Mouse (Mus musculus) thymus, adult 2 months (tissue): Measurements from ENCODE around the gene Iqgap2. TPM values are rescaled to one million over a fixed set of nuclear protein-coding genes. Genes with fewer than 3 reads are reported as not detected.

Experiments used
- DNase-seq: peaks from one replicate; pipeline ENCODE4 v3.0.0; 2021
- H3K27ac ChIP-seq: fragments of 200-500 bp; 2 replicates; pipeline ENCODE4 v1.5.1; 2012; ENCODE audit warnings: low read length, control low read depth; ENCODE audit not compliant: control insufficient read depth, insufficient read depth
- H3K27me3 ChIP-seq: fragments of 200-500 bp; 2 replicates; pipeline ENCODE4 v1.6.1; 2012; ENCODE audit warnings: mild to moderate bottlenecking, low read length, moderate library complexity, mixed read lengths; ENCODE audit not compliant: control insufficient read depth, insufficient read depth
- H3K36me3 ChIP-seq: fragments of 200-500 bp; 2 replicates; pipeline ENCODE4 v1.6.1; 2012; ENCODE audit warnings: mild to moderate bottlenecking, low read length, moderate library complexity; ENCODE audit not compliant: control insufficient read depth, insufficient read depth
- H3K4me1 ChIP-seq: fragments of 200-500 bp; replicated peaks from 2 replicates; pipeline ENCODE4 v1.6.1; 2012; ENCODE audit warnings: low read length; ENCODE audit not compliant: control insufficient read depth, insufficient read depth
- H3K4me3 ChIP-seq: fragments of 200-500 bp; 2 replicates; pipeline ENCODE4 v1.5.1; 2012; ENCODE audit warnings: mild to moderate bottlenecking, low read length, control low read depth, moderate library complexity; ENCODE audit not compliant: control insufficient read depth, insufficient read depth
- CTCF ChIP-seq: fragments of 200-500 bp; IDR thresholded peaks from 2 replicates; pipeline ENCODE4 v1.5.1; 2012; ENCODE audit warnings: mild to moderate bottlenecking, control low read depth, low read length, moderate library complexity, borderline replicate concordance; ENCODE audit not compliant: control insufficient read depth, poor library complexity, insufficient read depth; ENCODE audit errors: extremely low read depth
- POLR2A ChIP-seq: fragments of 200-500 bp; IDR thresholded peaks from 2 replicates; pipeline ENCODE4 v1.6.1; 2012; ENCODE audit warnings: mild to moderate bottlenecking, low read length, control low read depth, moderate library complexity; ENCODE audit not compliant: control insufficient read depth, poor library complexity, insufficient read depth; ENCODE audit errors: extremely low read depth
- WGBS: fragments of 180-500 bp; shearing (Covaris S2); methylation state at CpG from one replicate; pipeline ENCODE4 v1.1.7; 2018; 5-methylcytosine and 5-hydroxymethylcytosine counted together
- polyA plus RNA-seq: library from polyadenylated mRNA; depleted of rRNA; stranded (reverse); fragments of >200 nt; gene quantifications from 2 replicates; pipeline ENCODE4 v1.2.3, GENCODE M21; 2012

The Iqgap2 gene
- polyA plus RNA-seq, 1 experiment = 4.4 TPM

GRCm38 (mm10) chr13:95779261-95779660, 112.5 kb downstream of the Iqgap2 start:
- Histone ChIP-seq H3K4me1 (peaks cover 4% of the 10 kb centered on the region; the same call in 1 of the 2 replicates), H3K36me3 (no peaks in the 10 kb centered on the region), H3K27ac (no peak overlapping the region), H3K4me3 (no peak overlapping the region), H3K27me3 (no peaks in the 10 kb centered on the region)
- 75% methylated on average over 8 of the region's 8 CpGs for WGBS
- no peak for DNase-seq
- no peak for TF ChIP-seq CTCF
- TF ChIP-seq POLR2A = no peak

- TF ChIP-seq CTCF = no peak
- no peak for TF ChIP-seq POLR2A
- DNase-seq = no peak
- H3K27ac ChIP-seq = no peak overlapping the region
- H3K4me3 ChIP-seq = no peak overlapping the region
- no peaks in the 10 kb centered on the region for H3K36me3 ChIP-seq
- peaks cover 4% of the 10 kb centered on the region; the same call in 1 of the 2 replicates for H3K4me1 ChIP-seq
- WGBS = 53% methylated on average over 9 of the region's 9 CpGs
- H3K27me3 ChIP-seq = no peaks in the 10 kb centered on the region
Observed at GRCm38 (mm10) chr13:95778761-95779161, 113.0 kb downstream of the Iqgap2 start.

- WGBS = 91% methylated on average over 5 of the region's 5 CpGs
- no peak overlapping the region for H3K27ac ChIP-seq
- no peak for DNase-seq
- no peaks in the 10 kb centered on the region for H3K36me3 ChIP-seq
- no peaks in the 10 kb centered on the region for H3K27me3 ChIP-seq
- no peak for TF ChIP-seq CTCF
- no peak for TF ChIP-seq POLR2A
- H3K4me1 ChIP-seq = peaks cover 4% of the 10 kb centered on the region; the same call in 1 of the 2 replicates
- no peak overlapping the region for H3K4me3 ChIP-seq
Observed at GRCm38 (mm10) chr13:95777651-95778391, 113.9 kb downstream of the Iqgap2 start.

GRCm38 (mm10) chr13:95777237-95777636, 114.5 kb downstream of the Iqgap2 start:
- H3K27ac ChIP-seq = no peak overlapping the region
- TF ChIP-seq POLR2A (no peak), CTCF (peak; percentile 40; the same call in 1 of the 2 replicates)
- no peaks in the 10 kb centered on the region for H3K27me3 ChIP-seq
- H3K4me3 ChIP-seq = no peak overlapping the region
- DNase-seq = peak; percentile 51
- 18% methylated on average over 2 of the region's 2 CpGs for WGBS
- no peaks in the 10 kb centered on the region for H3K36me3 ChIP-seq
- H3K4me1 ChIP-seq = peaks cover 4% of the 10 kb centered on the region; the same call in 1 of the 2 replicates

GRCm38 (mm10) chr13:95774966-95775696, 116.6 kb downstream of the Iqgap2 start:
- Histone ChIP-seq H3K27ac (no peak overlapping the region), H3K4me3 (no peak overlapping the region), H3K4me1 (peaks cover 4% of the 10 kb centered on the region; the same call in 1 of the 2 replicates), H3K27me3 (no peaks in the 10 kb centered on the region), H3K36me3 (no peaks in the 10 kb centered on the region)
- 78% methylated on average over 11 of the region's 11 CpGs for WGBS
- no peak for TF ChIP-seq CTCF
- TF ChIP-seq POLR2A = no peak
- no peak for DNase-seq

GRCm38 (mm10) chr13:95765017-95765416, 126.7 kb downstream of the Iqgap2 start:
- DNase-seq = peak; percentile 54
- H3K27me3 ChIP-seq = no peaks in the 10 kb centered on the region
- peak overlapping the region; percentile 45 for H3K4me3 ChIP-seq
- no peaks in the 10 kb centered on the region for H3K36me3 ChIP-seq
- WGBS = 2% methylated on average over 9 of the region's 9 CpGs
- no peak for TF ChIP-seq CTCF
- TF ChIP-seq POLR2A = no peak
- peaks cover 6% of the 10 kb centered on the region for H3K4me1 ChIP-seq
- H3K27ac ChIP-seq = peak overlapping the region; percentile 71
